Mouse (Mus musculus): ENCODE data around the gene Aox2.

Gene Aox2

DNA sequence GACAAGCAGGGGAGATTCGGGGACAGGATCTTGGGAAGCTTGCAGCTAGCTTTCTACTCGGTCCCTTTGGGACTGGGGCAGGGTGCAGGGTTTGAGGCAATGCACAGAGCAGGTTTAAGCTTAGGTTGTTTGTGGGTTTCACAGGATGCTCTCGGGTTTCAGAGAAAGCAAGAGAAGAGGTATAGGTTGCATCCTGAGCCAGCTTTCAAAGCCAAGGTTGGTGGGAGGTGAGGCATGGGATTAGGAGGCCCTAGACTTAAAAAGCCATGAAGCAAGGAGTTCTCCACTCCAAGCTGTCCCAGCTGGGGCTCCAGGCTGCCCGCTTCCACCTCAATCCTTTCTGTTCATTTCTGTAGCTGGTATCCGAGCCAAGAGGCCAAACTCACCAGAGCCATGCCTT is at the start of gene Aox2:
TSS of gene Aox2 (plus strand) at position 301 of the 400 bp plus-strand sequence.
- no peak for DNase-seq (ENCODE audit: low read depth in 2 of 2, low spot score in 2 of 2)

DNA sequence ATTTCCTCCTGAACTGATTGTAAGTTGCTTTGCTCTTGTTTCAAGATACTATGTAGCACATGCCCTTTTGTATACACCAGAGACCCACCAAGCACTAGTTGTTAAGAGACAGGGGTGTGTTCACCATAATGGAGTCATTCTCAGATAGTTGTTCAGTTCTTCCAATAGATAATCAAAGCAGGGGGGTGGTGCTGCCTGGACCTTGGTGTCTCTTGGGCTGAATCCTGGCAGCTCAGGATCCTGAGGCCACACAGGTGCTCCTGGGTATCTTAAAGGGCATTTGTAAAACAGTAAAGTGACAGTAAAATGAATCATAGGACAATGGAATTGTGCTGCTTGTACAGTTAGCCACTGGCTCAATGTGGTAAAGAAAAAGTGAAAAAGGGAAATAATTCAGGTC is 49.2 kb upstream of the Aox2 start:
- no peak for DNase-seq (ENCODE audit: low read depth in 2 of 2, low spot score in 2 of 2)

DNA sequence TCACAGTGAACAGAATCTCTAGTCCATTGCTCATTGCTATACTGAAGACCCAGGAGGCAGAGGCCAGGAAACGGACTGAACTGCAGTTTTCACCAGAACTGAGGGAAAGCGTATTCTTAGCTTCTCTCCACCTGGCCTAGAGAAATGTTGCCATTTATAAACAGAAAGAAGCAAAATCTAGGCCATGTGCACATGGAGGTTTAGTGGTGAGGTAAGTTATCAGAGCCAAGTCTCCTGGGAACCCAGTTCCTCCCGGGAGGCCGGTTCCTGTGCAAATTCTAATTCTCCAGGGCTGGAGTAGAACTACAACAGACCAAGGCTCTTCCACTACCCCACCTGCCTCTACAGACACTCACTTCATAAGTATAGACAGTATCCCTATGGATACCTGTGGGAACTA is 48.4 kb upstream of the Aox2 start:
- no peak for DNase-seq (ENCODE audit: low read depth in 2 of 2, low spot score in 2 of 2)

DNA sequence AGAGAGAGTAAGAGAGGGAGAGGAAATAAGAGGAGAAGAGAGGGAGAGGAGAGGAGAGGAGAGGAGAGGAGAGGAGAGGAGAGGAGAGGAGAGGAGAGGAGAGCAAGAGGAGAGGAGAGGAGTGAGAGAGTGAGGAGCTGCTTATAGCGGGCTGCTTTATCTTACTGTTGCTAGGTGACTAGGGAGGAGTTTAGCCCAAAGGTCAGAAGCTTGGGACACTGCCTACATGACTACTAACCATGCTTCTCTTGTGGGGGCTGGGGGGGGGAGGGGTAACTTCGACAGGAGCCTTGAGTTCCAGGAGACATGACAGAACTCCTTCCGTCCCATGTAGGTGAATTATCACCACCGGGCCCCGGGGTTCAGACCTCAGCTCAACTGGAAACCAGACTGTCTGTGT is 47.6 kb upstream of the Aox2 start:
- DNase-seq (ENCODE audit: low read depth in 2 of 2, low spot score in 2 of 2), result no peak

DNA sequence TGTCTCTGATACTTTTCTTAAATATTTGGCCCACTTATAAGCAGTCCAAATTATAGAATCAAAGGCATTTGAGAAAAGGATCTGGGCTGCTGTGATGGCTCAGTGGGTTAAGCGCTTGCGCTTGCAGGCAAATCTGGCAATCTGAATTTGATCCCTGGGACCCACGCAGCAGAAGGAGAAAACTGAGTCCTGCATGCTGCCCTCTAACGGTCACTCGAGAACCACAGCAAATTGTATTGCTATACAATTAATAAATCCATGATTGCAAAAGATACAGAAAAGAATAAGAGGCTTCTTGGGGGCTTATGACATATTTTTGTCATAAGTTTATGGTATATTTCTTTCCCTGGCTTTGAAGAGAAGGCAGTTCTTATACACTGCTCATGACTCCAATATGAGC is 42.7 kb upstream of the Aox2 start:
- no peak for DNase-seq (ENCODE audit: low read depth in 2 of 2, low spot score in 2 of 2)

DNA sequence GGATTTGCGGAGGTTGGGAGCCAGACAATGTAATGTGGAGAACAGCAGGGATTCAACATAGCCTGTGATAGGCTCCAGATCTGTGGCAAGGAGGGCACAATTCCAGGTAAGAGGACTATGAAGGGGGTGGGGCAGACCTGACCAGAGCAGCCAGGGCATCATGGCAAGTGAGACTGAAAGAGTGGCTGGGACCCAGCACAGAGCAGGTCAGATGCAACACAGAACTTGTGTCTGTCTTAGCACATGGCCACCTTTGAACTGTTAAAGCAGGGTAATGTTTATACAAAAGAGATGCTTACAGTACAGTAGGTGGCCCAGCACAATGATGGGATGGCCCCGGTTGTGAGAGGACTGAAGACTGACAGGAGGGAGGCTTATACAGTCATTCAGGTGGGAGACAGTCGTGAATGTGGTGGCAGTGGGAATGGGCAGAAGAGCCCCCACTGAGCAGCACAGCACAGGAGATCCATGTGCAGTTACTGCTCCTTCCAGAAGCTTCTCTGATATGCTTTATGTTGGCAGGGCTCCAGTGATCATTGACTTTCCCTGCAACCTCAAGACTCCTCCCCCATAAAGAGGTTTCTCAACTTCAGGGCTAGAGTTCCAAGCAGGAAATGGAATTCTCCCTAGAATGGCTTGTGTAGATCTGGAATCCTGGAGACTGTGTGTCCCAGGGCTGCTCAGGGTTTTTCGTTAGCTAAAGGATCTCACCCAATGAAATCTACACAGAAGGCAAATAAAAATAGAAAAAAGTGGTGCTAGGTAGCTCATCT is 40.4 kb upstream of the Aox2 start:
- no peak for DNase-seq (ENCODE audit: low read depth in 2 of 2, low spot score in 2 of 2)

DNA sequence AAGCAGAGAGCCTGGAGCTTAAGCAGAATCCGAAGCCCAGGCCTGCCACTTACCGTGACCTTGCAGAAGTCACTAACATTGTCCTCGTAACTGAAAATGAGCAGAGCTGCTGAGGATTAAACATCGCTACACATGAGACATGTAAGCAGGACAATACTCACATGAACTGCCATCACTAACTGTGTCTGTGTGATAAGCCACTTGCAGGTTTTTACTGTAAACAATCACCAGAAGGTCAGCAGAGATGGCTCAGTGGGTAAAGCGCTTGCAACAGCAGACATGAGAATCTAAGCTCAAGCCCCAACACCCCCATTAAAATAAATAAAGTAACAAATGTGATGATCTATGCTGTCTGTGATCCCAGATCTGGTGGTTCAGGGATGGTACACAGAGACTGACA is 39.7 kb upstream of the Aox2 start:
- DNase-seq (ENCODE audit: low read depth in 2 of 2, low spot score in 2 of 2), result no peak

DNA sequence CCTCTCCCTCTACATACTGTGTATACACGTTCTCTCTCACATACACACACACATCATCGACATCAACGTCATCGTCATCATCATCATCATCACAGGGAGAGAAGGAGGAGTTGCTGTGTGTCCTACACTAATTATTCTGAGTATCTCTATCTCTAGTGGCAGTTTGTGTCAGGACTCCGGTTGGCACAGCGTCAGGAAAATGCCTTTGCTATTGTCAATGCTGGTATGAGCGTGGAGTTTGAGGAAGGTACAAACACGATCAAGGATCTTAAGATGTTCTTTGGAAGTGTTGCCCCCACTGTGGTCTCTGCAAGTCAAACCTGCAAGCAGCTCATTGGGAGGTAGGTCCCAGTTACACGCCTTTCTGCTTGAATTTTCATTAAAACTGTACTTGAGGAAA is 39.2 kb upstream of the Aox2 start:
- DNase-seq (ENCODE audit: low read depth in 2 of 2, low spot score in 2 of 2), result no peak

DNA sequence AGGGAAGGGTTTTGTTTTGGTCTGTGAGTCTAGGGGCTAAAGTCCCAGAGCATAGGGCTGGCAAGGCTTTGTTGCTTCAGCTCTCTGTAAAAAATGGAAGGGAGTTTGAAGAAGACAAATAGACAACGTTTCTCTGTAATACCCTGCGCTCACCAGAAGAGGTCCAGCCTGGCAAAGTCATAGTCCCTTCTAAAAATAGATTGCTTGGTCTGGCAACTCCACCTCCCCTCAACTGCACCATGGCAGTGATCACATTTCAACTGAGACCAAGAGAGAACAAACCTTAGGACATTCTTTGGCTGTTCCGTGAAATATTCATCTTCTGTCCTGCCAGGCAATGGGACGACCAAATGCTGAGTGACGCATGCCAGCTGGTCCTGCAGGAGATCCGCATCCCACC is 37.8 kb upstream of the Aox2 start:
- DNase-seq (ENCODE audit: low read depth in 2 of 2, low spot score in 2 of 2), result no peak

DNA sequence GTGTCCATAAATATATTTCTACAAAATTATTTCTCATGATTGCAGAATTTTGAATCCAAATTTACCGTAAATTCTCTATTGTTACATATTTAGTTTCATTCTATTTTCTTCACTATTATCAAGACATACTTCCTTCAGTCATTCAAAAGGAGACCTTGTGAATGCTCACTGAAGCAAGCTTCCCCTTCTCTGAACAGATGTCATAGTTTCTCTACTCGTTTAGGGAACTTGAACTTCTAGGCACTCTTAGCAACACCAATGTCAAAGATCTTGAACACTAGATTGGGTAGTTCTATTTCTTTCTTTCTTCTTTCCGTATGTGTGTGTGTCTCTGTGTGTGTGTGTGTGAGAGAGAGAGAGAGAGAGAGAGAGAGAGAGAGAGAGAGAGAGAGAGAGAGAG is 33.6 kb upstream of the Aox2 start:
- no peak for DNase-seq (ENCODE audit: low read depth in 2 of 2, low spot score in 2 of 2)

DNA sequence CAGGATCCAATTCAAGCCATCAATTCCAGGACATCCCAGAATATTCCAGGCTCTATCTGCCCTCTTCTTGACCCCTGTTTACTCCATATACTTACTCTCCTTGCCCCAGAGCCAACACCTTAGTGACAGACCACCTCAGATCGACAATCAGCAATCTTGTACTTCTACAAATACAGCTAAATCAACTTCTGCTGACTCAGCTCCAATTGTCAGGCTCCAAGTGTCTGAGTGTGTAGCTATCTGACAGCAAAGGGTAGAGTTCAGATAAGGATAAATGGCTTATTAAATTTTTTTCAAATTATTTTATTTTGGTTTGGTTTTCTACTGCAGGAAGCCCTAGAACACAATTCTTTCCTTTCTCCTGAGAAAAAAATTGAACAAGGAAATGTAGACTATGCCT is 29.6 kb upstream of the Aox2 start:
- no peak for DNase-seq (ENCODE audit: low read depth in 2 of 2, low spot score in 2 of 2)

DNA sequence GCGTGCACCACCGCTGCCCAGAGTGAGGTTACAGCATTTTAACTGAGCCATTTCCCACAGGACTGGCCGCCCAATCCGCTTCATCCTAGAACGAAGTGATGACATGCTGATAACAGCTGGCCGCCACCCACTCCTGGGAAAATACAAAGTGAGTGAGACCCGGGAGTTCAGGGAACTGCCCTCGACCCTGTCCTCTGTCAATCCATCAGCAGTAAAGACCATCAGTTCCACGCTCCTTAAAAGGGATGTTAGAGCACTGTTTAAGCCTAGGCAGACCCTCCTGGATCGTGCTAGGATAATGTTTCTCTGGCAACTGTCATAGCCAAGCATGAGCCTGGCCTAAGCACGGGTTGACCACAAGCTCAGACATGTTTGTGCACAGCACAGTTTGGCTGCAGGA is 24.7 kb upstream of the Aox2 start:
- DNase-seq (ENCODE audit: low read depth in 2 of 2, low spot score in 2 of 2), result no peak

DNA sequence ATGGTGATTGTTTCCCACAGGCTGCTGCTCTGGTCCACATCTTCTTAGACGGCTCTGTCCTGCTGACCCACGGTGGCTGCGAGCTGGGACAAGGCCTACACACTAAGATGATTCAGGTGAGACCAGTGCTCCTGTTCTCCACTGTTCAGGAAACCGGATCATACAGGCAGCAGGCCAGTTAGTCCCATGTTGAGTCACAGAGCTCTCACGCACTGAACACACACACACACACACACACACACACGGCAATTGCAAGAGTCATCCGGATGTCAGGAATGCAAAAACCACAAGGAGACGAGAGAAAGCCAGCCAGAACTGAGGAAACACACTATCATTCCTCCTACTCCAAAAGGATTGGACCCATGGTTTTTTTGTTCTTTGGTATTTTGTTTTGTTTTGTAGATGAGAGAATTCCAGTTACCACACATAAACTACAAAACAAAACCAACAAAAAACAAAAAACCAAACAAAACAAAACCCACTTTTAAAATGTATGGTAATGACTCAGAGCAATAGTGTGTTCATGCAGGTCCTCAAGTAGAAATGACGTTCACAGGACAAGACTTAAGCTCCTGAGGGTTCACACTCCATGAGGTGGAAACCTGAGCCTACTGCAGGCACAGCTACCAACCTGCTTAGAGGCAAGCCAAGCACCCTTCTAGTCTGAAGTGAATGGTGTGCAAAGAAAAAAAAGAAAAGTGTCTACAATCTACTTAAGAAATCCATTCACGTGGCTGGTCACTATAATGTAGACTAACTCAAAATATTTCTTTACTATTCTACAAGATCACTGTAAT is 20.7 kb upstream of the Aox2 start:
- DNase-seq (ENCODE audit: low read depth in 2 of 2, low spot score in 2 of 2), result no peak

DNA sequence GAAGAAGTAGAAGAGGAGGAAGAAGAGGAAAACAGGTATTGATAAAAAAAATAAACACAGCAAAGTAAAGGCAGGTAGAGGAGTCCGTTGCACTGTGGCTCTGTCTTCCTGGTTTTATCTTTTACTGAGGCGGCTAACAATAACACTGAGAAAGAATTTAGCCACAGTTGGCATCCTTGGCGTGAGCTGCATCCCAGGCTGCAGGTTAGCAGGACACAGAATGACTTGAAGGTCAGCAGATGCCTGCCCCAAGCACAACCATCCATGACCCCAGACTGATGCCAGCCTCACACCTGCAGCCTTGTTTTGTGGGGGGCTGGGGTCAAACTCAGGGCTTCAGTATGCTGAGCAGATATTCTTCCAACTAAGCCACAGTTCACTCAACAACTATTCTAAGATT is 17.8 kb upstream of the Aox2 start:
- no peak for DNase-seq (ENCODE audit: low read depth in 2 of 2, low spot score in 2 of 2)

DNA sequence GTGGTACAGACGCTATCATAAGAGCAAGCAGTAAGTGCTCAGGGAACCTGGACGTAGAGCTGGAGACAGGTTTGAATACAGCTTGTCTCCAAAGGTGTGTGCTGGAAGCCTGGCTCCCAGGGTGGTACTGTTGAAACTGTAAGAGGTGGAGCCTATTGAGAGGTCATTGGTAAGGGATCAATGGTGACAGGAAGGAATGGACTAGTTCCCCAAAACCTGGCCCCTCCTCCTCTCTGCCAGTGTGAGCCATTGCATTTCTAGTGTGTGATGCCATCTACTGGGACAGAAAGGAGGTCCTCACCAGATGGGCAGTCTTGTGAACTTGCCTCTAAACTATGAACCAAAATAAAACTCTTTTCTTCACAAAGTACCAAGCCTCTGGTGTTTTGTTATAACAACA is 9.9 kb upstream of the Aox2 start:
- no peak for DNase-seq (ENCODE audit: low read depth in 2 of 2, low spot score in 2 of 2)

DNA sequence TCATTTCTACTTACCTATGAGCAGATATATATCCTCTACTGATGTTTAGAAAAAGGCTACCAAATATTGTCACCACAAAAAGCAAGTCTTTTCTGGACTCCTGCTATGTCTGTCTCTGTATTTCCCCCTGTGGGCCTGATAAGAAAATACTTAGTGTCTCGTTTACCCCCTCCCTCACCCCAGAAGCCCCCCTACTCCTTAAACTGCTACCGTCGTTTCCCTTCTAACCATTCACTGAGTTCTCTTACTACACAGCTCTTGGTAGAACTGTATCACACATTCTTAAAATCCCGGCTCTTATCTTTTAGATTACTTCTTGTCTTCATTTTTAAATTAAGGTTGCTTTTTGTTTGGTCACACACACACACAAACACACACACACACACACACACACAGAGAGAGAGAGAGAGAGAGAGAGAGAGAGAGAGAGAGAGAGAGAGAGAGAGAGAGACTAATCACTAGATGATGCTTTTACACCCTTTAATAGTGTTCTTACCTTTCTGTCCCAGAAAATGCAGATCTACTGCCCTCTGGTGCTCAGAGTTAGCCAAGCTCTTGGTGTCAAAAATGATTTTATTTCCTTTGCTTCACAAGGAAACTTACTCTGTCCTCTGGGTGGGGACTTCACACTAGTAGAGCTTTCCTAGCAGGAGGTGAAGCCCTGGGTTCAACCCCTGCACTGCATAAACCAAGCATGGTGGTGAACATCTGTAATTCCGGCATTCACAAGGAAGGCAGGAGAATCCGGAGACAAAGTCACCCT is 7.1 kb upstream of the Aox2 start:
- peak in 1 of 2 experiments; percentile 31 for DNase-seq (ENCODE audit: low read depth in 2 of 2, low spot score in 2 of 2)

DNA sequence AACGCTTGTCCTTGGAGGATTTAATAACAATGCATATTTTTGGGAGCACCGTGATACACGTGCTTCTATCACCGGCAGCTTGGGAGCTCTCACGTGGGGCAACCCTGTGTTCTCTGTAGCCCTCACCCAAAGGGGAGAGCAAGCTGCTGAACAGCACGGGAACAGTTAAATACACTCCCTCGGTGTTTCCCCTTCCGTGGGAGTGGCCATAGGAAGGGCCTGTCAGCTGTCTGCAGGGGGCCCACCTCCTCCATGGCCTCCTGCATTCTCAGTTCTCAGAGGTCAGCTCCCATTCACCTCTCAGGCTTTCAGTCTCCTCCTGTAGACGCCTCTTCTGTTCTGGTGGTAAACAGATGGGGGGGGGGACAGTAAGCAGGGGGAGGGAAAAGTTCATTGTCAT is 2.2 kb upstream of the Aox2 start:
- no peak for DNase-seq (ENCODE audit: low read depth in 2 of 2, low spot score in 2 of 2)

DNA sequence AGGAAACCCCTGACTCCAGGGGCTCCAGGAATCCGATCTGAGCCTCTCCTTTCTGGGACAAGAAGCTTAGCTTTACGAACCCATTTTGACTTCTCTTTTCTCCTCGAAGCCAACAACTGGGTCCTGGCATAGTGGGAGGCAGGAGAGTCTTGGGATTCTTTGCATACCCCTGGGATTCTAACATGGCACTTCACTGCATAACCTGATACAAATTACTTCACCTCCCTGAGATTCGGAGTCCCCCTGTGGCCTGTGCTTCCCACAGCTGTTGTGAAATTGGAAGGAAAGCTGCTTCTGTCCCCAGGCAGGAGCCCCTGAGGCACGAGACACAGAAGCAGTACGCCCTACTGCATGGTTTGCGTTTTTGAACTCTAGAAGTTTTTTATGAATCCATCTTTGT is 387 bp downstream of the Aox2 start:
- no peak for DNase-seq (ENCODE audit: low read depth in 2 of 2, low spot score in 2 of 2)

DNA sequence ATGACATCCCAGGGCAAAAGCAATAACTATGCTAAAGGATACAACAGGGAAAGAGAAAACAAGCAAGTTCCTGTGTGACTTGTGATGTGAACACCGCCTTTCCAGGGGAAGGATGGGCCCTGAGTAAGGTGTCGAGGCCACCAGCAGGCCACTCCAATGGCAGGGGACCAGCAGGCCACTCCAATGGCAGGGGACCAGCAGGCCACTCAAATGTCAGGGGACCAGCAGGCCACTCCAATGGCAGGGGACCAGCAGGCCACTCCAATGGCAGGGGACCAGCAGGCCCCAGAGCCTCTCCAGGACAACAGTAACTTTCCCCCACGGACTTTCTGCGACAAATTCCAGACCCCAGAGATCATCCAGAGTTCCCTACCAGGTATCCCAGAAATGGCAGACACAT is 2.3 kb downstream of the Aox2 start:
- no peak for DNase-seq (ENCODE audit: low read depth in 2 of 2, low spot score in 2 of 2)

DNA sequence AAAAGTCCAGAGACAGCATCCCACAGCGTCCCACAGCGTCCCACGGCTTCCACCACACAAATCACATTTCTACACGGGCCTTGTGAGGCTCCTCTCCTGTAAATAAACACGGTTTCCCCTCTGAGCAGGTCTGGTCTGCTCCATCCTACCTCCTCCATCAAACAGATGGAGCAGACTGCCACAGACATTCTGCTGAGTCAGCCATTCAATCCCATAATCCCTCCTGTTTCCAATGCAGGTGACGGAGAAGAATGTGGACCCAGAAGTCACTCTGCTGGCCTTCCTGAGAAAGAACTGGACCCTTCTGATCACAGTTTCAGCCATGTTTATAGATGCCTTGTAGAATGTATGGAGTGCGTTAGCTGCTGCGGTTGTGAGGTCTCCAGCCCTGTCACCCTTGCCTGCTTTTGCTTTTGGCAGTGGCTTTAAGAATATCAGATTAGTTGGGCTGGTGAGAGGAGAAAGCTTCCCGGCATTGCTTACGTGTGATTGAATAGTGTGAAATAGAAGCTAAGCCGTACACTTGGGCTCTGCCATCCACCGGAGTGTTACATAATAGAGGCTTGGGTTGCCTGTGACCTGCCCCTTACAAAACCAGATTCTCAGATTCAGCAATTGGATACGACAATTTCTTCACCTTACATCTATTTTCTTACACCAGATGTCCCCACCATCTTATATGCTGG is 3.0 kb downstream of the Aox2 start:
- DNase-seq (ENCODE audit: low read depth in 2 of 2, low spot score in 2 of 2), result no peak

DNA sequence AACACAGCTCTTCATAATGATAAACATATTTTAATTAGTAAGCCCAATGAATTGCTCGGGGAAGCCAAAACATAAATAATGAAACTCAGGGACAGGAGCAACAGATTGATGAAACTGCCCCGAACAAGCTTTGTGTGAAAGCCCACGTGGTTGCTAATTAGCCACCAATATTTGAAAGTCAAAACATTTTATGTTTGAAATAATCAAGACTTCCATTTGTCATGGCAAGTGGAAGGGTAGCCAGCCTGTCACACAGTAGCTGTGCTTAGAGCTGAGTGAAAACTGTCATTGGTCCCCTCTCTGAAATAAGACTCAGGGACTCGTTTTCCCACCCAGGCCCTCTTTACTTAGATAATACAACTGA is 3.5 kb downstream of the Aox2 start:
- no peak for DNase-seq (ENCODE audit: low read depth in 2 of 2, low spot score in 2 of 2)

DNA sequence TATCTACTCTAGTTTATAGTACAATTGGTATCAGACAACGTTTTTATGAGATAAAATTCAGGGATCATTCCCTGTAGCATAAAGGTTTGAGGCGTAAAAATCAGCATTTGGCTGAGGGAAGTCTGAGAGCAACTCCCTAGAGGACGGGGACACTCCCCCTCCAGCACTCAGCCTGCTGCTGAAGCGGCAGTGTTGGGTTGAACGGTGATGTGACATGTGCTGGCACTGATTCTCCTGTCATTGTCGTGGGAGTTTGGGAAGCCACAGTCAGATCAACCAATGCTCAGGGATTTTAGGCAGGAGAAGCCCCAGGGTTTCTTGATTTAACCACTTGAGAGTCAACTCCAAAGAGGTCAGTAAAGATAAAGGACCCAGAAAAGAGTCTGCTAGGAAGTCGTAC is 6.4 kb downstream of the Aox2 start:
- DNase-seq (ENCODE audit: low read depth in 2 of 2, low spot score in 2 of 2), result no peak

Measured in CD8-positive naive resting alpha-beta T cell, adult 2 months (primary cell).